Comparison of ENCODE assay signal across 8 mouse cellular contexts in genomic region chr14:121191739-121192138, GRCm38 (mm10).
A peak's percentile ranks its signal among the peaks of the same experiment; 100 is the strongest.
DNase-seq lines count a peak whose midpoint lies in the region; ATAC-seq and TF ChIP-seq lines count a peak whose summit lies in the region.

No protein-coding gene starts in this region.

- 27% methylated on average over 13 of the region's 13 CpGs for WGBS in embryonic facial prominence, embryonic 15.5 days
- 36% methylated on average over 13 of the region's 13 CpGs for WGBS in lung, postnatal 0 days

- no peaks in the 10 kb centered on the region for H3K27me3 ChIP-seq in embryonic facial prominence, embryonic 15.5 days
- H3K27me3 ChIP-seq in lung, postnatal 0 days (replicated peaks; ENCODE audit: insufficient read depth, low read length): no peaks in the 10 kb centered on the region

- DNase-seq in layer of hippocampus, adult 2 months (ENCODE audit: low spot score in 2 of 2): no peak
- no peak for DNase-seq in layer of hippocampus, adult 9-10 months (ENCODE audit: low spot score)
- DNase-seq in heart, postnatal 10 days: peak; percentile 75
- peak; percentile 76 for DNase-seq in lung, postnatal 0 days (ENCODE audit: low spot score)
- DNase-seq in adrenal gland, postnatal 25 days: no peak
- DNase-seq in MN1 (ENCODE audit: low spot score): no peak
- DNase-seq in c-Kit-positive CD71-positive TER-119-positive erythroid progenitor cells, embryonic 14.5 days (ENCODE audit: low spot score): no peak

- peak; percentile 71; the same call in 1 of the 2 replicates for ATAC-seq in embryonic facial prominence, embryonic 15.5 days (ENCODE audit: insufficient number of reproducible peaks, low FRiP score, low TSS enrichment, low read depth)
- ATAC-seq in lung, postnatal 0 days: peak; percentile 60

- peak overlapping the region; percentile 31 for H3K4me3 ChIP-seq in layer of hippocampus, adult 2 months
- H3K4me3 ChIP-seq in embryonic facial prominence, embryonic 15.5 days (replicated peaks): no peak overlapping the region
- no peak overlapping the region for H3K4me3 ChIP-seq in lung, postnatal 0 days (ENCODE audit: low read depth, low read length)

- 0 out of 2 replicates have a peak, but pooled peaks have one; percentile 20 for TF ChIP-seq CTCF in layer of hippocampus, adult 2 months (conservative IDR thresholded peaks at IDR 0.05)
- peak; percentile 35 for TF ChIP-seq CTCF in lung, postnatal 0 days (IDR thresholded peaks at IDR 0.05)

- no peak overlapping the region for H3K9ac ChIP-seq in embryonic facial prominence, embryonic 15.5 days
- no peak overlapping the region for H3K9ac ChIP-seq in lung, postnatal 0 days (replicated peaks; ENCODE audit: low read depth)

- H3K4me2 ChIP-seq in embryonic facial prominence, embryonic 15.5 days (replicated peaks): 0 out of 2 replicates have a peak overlapping the region, but pooled peaks have one; percentile 4
- no peak overlapping the region; the same call in 1 of the 2 replicates for H3K4me2 ChIP-seq in lung, postnatal 0 days (replicated peaks; ENCODE audit: low read depth, low read length)

- peak overlapping the region; percentile 72 for H3K27ac ChIP-seq in layer of hippocampus, adult 2 months
- peak overlapping the region; percentile 89 for H3K27ac ChIP-seq in embryonic facial prominence, embryonic 15.5 days (replicated peaks)
- peak overlapping the region; percentile 70 for H3K27ac ChIP-seq in lung, postnatal 0 days (ENCODE audit: low read length)

- H3K4me1 ChIP-seq in embryonic facial prominence, embryonic 15.5 days: peaks cover 22% of the 10 kb centered on the region
- peaks cover 5% of the 10 kb centered on the region; the same call in 1 of the 2 replicates for H3K4me1 ChIP-seq in lung, postnatal 0 days (ENCODE audit: insufficient read depth, low read depth, low read length)

- TF ChIP-seq EP300 in lung, postnatal 0 days (IDR thresholded peaks at IDR 0.05): no peak

- H3K36me3 ChIP-seq in embryonic facial prominence, embryonic 15.5 days: peaks cover 8% of the 10 kb centered on the region; the same call in 1 of the 2 replicates
- no peaks in the 10 kb centered on the region for H3K36me3 ChIP-seq in lung, postnatal 0 days (ENCODE audit: insufficient read depth, low read length)

- intact Hi-C loops in heart, postnatal 10 days (cut with DNase I): no loop called here

- 0 out of 2 replicates have a peak, but pooled peaks cover 4% of the 10 kb centered on the region for H3K9me3 ChIP-seq in embryonic facial prominence, embryonic 15.5 days (replicated peaks)
- no peaks in the 10 kb centered on the region for H3K9me3 ChIP-seq in lung, postnatal 0 days (ENCODE audit: low read length)

Comparison
In these comparisons a context has a peak if more than half of its experiments do, and no peak if none do; other contexts are left out.
1. DNase-seq: peak in heart, postnatal 10 days (2 of 2) and lung, postnatal 0 days (single experiment); none in layer of hippocampus, adult 2 months (0 of 2), layer of hippocampus, adult 9-10 months (single experiment), adrenal gland, postnatal 25 days (single experiment), MN1 (single experiment) and c-Kit-positive CD71-positive TER-119-positive erythroid progenitor cells, embryonic 14.5 days (single experiment).
2. Peak in every context shown above with its lines, with median percentiles within 50 percentile points of each other: H3K27ac ChIP-seq.